Mouse (Mus musculus) gastrocnemius, adult 18-20 months (tissue): Measurements from ENCODE around the gene Ptprk. TPM values are rescaled to one million over a fixed set of nuclear protein-coding genes. Genes with fewer than 3 reads are reported as not detected.

ENCODE experiments used
- DNase-seq: peaks from one replicate; pipeline ENCODE4 v3.0.0; 2021; ENCODE audit warnings: low spot score
- total RNA-seq, 2 experiments: library from RNA; stranded (reverse); gene quantifications; 2 replicates each; pipeline ENCODE4 v1.2.3; 2021

Gene Ptprk
- total RNA-seq, 2 experiments from 2014 or later: 3.6 TPM

DNA sequence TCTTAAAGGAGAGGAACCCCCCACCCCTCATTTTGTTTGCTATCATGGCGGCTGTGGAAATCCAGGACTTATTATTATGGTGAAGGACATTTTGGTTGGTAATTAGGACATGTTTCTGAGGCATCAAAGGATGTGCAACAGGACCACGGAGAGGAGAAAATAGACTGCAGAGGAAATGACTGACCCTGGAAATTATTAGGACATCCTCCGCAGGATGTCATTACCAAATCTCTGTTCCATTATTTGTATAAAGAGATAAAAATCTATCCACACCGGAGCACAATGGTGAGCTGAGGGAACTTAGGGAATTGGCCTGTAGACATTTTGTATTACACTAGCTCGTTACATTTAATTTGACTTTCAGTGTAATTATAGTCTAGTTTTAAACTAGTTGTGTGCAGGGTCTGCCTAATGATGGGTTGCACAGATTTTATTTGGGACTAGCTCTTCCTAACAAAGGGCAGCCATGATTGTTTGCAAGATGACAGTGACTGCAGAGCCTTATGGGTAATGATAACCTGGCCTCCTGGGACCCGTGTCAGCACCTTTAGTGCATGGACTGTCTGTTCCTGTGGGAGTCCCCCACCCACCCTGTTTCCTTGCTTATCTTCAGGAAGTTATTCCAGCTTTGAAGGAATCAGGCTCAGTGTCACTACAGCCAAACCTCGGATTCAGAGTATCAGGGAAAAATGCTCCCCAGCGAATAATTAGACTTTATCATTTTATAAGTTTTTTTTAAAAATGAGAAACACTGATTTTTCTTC, 38.4 kb downstream of the Ptprk start:
- no peak for DNase-seq

- DNase-seq: peak; percentile 3
Measured at GRCm38 (mm10) chr10:28113879-28114278, 39.3 kb downstream of the Ptprk start.

GRCm38 (mm10) chr10:28116982-28117381, 42.4 kb downstream of the Ptprk start:
- no peak for DNase-seq

- DNase-seq: no peak
Measured at GRCm38 (mm10) chr10:28118783-28119365, 44.3 kb downstream of the Ptprk start.

GRCm38 (mm10) chr10:28123881-28124280, 49.3 kb downstream of the Ptprk start:
- no peak for DNase-seq

DNA sequence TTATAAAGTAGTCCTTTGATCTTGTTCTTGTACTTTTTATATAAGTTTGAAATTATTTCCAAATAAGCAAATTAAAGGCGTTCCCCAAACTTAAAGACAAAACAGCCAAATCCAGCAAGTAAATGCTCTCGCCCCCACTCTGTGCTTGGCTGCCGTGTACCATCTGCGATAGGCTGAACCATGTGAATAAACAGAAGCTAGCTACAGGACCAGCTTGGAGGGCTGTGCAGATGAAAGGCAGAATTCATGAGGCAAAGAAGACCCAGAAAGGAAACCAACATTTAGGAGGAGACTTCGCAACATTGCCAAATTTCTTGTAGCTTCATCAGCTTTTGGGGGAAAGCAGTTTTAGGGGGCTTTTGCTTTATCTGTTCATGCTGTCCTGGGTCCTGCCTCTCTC, 53.4 kb downstream of the Ptprk start:
- no peak for DNase-seq

DNA sequence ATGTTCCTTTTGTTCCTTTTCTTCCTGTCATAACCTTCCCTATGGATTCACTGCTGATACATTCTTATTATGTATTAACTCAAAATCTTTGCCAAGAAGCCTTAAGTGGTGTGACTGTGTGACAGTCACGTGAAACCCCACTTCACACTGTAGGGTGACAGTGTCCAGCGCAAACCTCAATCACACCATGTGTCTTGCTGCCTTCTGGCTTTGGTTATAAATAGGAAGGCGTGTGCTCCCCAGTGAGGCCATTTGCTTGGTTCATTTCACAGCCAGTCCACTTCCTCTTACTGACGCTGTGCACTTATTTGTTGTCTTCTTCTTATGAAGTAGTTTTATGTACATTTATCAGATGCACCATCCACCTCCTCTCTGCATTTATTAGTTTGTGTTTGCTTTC, 53.8 kb downstream of the Ptprk start:
- no peak for DNase-seq

GRCm38 (mm10) chr10:28130422-28130821, 55.8 kb downstream of the Ptprk start:
- DNase-seq: no peak

DNA sequence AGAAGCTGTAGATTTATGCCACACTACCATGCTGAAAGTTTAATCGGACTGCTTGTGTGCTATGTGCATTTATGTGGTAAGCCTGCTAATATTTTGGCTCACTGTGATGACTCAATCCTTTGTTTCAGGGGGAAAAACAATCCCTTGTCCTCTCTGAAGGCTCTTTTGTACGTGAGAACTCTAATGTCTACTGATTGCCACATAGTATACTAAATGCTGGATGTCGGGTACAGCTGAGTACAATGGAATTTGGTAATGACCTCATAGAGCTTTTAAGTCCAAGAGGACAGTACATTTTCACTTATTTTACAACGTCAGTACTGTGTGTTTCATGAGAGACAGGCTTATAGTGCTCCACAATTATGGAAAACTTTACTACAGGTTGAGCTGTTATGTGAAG, 59.1 kb downstream of the Ptprk start:
- DNase-seq: no peak

DNA sequence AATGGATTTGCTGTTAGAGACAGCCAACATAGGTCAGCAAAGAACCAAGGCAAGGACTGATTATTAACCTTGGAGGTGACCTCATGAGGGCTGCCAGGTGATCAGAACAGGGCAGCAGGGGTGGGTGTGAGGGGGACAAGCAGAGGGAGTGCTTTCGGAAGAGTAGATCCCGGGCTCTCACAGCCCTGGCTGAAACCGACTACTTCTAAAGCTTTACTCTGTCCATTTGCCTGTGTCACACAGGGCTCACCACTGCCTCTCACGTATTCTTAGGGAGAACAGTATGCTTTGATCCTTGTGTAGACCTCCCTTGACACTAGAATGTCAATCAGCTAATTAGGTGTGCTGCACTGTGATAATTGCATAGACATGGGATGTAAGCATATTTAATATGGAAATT, 63.8 kb downstream of the Ptprk start:
- no peak for DNase-seq

DNA sequence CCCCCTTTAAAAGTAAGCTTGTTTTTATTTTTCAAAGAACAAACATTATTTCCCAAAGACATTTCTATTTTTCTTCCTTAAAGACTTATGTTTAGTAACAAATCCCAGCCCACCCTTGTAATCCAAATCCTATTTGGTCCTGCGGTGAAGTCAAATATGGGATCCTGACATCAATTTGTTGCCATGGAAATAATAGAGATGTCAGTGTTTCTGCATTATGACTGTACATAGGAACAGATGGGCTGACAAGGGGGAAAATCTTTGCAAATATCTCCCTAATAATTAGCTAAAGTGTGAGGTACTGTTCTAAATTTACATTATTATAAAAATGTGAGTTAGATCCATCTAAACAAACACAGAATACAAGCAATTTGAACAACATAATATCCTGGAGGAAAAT, 69.8 kb downstream of the Ptprk start:
- no peak for DNase-seq

DNA sequence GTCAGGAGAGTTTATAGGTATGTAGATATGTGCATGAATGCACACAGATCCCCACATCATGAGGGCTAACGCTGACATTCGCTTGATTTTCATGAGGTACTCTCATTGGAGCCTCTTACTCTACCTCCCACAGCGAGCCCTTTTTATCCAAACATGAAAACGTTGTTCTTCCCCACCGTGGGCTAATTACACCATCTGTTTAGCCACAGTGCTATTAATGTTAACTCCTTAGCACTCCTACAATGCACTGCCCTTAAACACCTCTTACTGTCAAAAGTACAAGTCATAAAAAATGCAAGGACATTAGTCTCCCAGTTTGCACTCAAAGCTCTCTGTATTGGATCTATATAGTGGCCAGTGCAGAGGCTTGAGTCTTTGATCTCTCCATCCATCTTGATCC, 70.7 kb downstream of the Ptprk start:
- DNase-seq: no peak

DNA sequence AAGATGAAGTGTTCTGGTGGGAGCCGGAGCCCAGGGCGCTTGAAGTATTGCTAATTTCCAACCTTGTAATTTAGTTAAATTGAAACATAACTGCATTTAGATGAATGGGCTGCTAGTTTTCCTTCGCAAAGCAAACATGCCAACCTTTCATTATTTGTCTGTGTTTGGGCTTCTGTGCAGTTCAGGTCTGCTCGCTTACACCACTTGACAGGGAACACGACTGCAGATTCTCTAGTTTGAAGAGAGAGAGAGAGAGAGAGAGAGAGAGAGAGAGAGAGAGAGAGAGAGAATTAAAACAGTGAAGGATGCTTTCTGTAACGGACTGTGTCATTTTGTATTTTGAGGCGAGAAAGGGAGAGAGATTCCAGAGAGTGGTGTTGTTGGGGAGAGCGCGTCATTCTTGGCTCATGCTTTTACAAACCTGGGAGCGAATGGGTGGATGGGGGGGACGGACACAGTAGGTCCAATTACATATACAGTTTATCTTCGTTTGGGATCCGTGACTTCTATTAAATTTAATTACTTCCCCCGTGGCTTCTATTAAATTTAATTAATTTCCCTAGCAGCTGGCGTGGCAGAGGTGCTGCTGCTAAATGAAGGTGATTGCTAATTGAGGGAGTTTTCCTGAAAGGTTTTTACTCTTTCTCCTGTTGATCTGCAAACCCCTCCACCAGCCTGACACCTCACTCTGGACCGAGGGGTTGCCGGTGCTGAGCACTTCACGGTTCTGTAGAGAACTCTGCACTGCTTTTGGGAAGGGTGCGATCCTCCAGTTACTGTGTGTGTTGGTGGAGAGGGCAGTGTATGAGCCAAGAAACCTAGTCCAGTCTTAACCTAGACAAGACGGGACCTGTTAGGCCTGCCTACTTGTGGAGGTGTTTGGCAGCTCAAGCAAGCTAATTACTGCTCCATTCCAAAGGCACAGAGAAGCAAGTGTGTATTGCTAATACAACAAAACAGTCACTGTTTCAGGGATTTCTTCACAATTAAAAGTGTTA, 81.4 kb downstream of the Ptprk start:
- no peak for DNase-seq

DNA sequence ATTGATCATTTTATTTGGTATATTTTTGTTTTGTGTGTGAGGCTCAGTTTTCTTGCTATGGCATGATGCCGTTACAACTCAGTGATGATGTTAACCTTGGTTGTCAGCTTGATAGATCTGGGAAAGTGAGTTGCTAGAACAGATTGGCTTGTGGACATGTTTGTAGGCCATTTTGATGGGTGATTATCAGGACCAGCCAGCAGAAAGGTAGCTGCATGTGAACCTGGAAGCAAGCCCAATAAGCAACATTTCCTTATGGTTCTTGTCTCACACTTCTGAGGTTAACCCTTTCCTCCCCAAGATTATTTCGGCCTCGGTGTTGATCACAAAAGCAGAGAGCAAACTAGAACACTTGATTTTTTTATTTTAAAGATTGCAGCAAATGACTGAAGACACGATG, 85.1 kb downstream of the Ptprk start:
- DNase-seq: no peak

DNA sequence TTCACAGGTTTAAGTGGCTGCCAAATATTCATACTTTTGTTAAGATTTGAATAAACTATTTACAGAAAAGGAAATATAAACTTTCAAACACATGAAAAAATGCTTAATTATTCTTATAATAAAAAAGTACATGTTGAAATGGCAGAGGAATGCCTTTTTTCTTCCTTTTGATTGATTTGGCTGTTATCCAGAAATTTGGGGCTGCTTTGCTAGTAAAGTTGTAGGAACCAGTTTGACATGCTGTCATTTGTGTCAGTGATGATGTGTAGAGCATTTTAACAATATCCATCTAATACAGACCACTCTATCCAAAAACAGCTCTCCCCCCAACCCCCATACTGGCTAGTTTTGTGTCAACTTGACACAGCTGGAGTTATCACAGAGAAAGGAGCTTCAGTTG, 86.7 kb downstream of the Ptprk start:
- no peak for DNase-seq

DNA sequence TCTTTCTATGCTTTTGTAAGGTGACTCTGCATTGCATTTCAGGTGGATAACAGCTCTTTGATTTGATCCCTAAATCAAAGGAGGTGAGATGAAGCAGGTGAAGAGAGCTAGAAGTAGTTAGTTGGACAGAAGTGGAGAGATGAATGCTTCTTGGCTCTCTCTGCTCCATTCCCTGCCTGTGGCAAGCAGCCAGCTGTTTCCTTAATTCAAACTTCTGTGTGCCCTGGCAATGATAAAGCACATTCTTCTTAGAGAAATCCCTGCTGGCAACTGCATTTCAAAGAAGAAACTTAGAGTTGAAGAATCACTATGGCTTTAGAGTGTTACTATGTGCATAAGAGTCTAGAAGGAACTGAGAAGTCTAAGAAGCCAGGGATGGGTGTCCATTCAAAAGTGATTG, 89.6 kb downstream of the Ptprk start:
- no peak for DNase-seq

DNA sequence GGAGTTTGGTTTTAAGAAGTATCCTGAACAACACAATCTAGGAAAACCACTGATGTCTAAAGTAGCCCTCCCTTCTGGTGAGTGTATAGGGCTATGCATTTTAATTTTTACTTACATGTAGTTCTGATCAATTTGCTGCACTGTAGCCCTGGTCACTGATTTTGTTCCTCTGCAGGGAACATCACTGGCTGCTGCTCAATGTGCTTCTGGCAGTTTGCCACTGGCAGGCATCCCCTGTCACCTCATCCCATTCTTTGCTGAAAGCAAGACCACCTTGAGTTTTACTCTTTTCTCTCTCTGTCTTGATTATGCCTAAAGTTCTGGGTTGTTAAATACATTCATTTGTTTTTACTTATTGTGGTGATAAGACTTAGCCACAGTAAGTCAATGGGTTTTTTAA, 90.1 kb downstream of the Ptprk start:
- no peak for DNase-seq

GRCm38 (mm10) chr10:28166610-28167009, 92.0 kb downstream of the Ptprk start:
- DNase-seq: no peak

DNA sequence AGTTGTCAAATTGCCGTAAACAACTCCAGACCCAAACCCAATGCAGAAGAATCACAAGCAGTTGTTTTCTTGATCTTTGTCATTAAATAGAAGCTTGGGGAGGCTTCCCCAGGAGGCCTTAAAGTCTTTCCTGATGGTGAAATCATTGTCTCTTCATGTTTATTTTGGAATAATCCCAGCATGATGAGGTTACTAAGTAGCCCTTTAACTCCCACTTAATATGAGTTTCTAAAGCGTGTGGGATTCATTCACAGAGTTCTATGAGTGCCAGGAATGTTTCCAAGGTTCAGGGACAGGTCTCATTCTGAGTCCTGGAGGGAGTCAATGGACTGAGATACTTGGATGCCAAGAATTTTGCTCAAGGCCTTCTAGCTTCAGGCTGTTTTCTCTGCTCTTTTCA, 92.5 kb downstream of the Ptprk start:
- DNase-seq: no peak

DNA sequence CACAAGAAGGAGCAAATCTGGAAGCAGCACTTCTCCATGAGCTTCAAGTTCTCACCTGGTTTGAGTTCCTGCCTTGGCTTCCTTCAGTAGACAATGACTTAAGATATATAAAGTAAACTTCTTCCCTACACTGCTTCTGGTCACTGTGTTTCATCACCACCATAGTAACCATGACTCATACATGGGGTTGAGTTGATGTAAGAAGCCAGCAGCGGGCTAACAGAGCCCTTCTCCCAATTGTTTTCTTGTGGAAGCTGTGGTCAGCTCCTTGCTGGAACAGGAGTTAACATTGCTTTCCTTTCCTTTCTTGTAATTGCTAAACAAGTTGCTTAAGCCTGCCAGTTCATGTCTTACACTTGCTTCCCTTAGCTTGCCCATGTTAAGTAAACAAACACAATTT, 96.6 kb downstream of the Ptprk start:
- DNase-seq: no peak

DNA sequence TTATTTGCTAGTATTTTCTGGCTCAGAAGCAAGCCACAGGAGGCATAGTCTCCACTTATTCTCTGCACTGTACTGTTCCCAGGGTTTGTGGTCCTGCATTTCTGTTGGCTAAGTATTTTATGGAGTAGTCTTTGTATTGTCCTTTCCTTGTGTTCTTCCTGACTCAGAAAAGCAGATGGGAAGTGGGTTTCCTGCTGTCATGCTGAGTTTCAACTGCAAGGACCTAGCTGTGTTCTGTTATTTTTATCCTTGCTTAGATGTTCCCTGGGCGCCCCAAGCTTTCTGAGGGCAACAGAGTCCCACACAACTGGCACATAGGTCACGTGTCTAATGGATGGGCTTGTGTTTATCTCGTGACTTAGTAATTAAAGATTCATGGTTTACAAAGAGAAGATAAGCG, 104.3 kb downstream of the Ptprk start:
- DNase-seq: no peak

DNA sequence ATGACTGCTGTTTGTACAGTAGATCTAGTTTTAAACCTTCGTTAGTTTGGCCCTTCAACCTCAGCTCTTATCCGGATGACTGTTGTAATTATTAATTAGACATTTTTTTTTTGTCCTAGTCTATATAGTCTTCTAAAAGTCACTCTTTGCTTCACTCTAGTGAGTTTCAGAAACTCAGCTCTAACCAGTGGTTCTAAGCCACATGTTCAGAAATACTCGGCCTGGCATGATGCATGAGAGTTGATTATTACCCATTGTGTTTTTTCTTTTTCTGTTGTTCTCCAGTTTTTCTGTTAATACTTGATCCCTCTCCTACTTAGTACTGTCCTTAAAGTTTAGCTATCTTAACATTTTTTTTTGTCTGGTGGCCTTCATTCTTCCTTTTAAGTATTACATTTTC, 107.5 kb downstream of the Ptprk start:
- DNase-seq: no peak
